Mouse (Mus musculus): Measurements from ENCODE around the gene Dlx1. TPM values are rescaled to one million over a fixed set of nuclear protein-coding genes. Genes with fewer than 3 reads are reported as not detected.
A peak's percentile ranks its signal among the peaks of the same experiment; 100 is the strongest.

Dlx1 gene
- polyA plus RNA-seq, 1 experiment from 2014 or later, result 5.1 TPM

GRCm38 (mm10) chr2:71566466-71566865 lies 38.6 kb downstream of the Dlx1 start:
- H3K27me3 ChIP-seq (replicated peaks; ENCODE audit: control insufficient read depth, insufficient read depth, low read length), result 0 out of 2 replicates have a peak, but pooled peaks cover 2% of the 10 kb centered on the region
- 68% methylated on average over 9 of the region's 9 CpGs for WGBS
- no peaks in the 10 kb centered on the region for H3K9me3 ChIP-seq (ENCODE audit: control insufficient read depth, low read length)
- H3K9ac ChIP-seq (ENCODE audit: low read depth, low read length), result no peak overlapping the region
- H3K4me2 ChIP-seq (ENCODE audit: low read depth, low read length), result no peak overlapping the region
- no peaks in the 10 kb centered on the region for H3K4me1 ChIP-seq (ENCODE audit: control insufficient read depth, insufficient read depth, low read length)
- no peak for ATAC-seq
- H3K27ac ChIP-seq (ENCODE audit: low read length), result no peak overlapping the region
- no peak overlapping the region for H3K4me3 ChIP-seq (ENCODE audit: low read length)
- H3K36me3 ChIP-seq (ENCODE audit: control insufficient read depth, insufficient read depth, low read length), result no peaks in the 10 kb centered on the region

DNA sequence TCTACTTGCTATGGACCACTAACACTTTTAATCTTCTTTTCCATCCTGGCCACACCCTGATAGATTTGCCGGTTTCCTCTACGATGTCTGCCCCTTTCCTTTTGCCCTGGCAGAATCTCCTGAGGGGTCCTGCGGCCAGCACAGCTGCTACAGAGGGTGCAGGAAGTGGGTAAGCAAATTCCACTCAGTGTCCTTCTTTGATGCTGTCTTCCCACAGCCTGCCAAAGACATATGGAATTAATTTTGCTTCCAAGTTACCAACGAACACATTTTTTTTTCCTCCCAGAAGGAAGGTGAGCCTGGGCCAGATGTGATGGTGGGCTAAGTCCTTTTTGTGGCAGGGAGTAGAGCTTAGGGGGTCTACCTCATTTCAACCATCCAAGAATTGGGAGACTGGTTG lies 45.8 kb downstream of the Dlx1 start:
- no peak overlapping the region for H3K4me3 ChIP-seq (ENCODE audit: low read length)
- H3K9me3 ChIP-seq (ENCODE audit: control insufficient read depth, low read length), result no peaks in the 10 kb centered on the region
- no peaks in the 10 kb centered on the region for H3K4me1 ChIP-seq (ENCODE audit: control insufficient read depth, insufficient read depth, low read length)
- no peak overlapping the region for H3K9ac ChIP-seq (ENCODE audit: low read depth, low read length)
- H3K27me3 ChIP-seq (replicated peaks; ENCODE audit: control insufficient read depth, insufficient read depth, low read length), result 0 out of 2 replicates have a peak, but pooled peaks cover 2% of the 10 kb centered on the region
- H3K36me3 ChIP-seq (ENCODE audit: control insufficient read depth, insufficient read depth, low read length), result no peaks in the 10 kb centered on the region
- 72% methylated on average over 4 of the region's 4 CpGs for WGBS
- H3K27ac ChIP-seq (ENCODE audit: low read length), result no peak overlapping the region
- ATAC-seq, result no peak
- no peak overlapping the region for H3K4me2 ChIP-seq (ENCODE audit: low read depth, low read length)

DNA sequence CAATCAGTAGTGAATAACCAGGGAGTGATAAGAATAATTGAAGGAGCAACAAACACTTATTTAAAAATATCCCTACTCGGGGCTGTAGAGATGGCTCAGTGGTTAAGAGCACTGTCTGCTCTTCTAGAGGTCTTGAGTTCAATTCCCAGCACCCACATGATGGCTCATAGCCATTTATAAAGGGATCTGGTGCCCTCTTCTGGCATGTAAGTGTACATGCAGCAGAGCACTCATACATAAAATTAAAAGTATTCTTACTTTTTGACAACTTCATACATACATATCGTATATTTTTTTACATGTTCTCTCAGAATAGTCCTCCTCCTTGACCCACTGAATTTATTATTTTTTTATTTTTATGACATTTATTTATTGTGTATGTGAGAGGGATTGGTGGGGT lies 49.1 kb downstream of the Dlx1 start:
- no peaks in the 10 kb centered on the region; the same call in 1 of the 2 replicates for H3K27me3 ChIP-seq (replicated peaks; ENCODE audit: control insufficient read depth, insufficient read depth, low read length)
- ATAC-seq, result no peak
- H3K4me3 ChIP-seq (ENCODE audit: low read length), result no peak overlapping the region
- no peak overlapping the region for H3K9ac ChIP-seq (ENCODE audit: low read depth, low read length)
- no peaks in the 10 kb centered on the region for H3K9me3 ChIP-seq (ENCODE audit: control insufficient read depth, low read length)
- no peaks in the 10 kb centered on the region for H3K4me1 ChIP-seq (ENCODE audit: control insufficient read depth, insufficient read depth, low read length)
- H3K4me2 ChIP-seq (ENCODE audit: low read depth, low read length), result no peak overlapping the region
- no peaks in the 10 kb centered on the region for H3K36me3 ChIP-seq (ENCODE audit: control insufficient read depth, insufficient read depth, low read length)
- no peak overlapping the region for H3K27ac ChIP-seq (ENCODE audit: low read length)
- WGBS, result 95% methylated on average over 2 of the region's 2 CpGs

DNA sequence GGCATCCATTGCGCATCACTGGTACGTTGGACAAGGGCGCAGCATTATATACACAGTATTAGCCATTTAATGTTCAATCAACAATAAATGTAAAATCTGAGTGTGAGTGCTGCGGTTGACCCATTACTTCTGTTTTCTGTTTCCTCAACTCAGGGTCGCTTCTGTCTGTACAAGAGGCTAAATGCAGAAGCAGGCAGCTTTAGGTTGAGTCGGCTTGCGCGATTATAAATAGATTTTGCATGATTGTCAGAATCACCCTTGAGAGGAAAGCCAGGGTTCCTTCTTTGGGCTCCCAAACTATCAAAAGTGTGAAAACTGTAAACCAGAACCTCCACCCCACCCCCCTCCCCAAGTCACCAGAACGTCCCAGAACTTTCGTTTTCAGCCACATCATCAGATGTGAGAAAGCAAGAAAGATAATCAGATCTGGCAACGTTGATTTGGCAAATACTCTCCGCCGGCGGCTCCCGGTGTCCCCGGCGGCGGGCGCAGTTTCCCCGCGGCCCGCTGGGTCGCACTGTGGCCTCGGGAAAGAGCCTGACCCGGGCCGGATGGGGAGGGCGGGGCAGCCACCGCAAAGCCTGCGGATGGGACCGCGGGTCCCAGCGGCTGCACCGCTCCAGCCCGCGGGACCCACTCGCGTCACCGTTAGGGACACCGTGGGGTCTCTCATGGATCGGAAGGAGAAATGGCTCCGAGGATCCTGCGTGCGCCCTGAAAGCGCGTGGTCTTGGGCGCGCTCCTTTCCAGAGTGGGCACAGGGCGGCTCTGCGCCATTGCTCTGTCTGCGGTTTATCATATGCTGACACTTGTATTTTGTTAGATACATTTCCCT lies 52.9 kb downstream of the Dlx1 start:
- peak; percentile 86 for ATAC-seq
- Histone ChIP-seq H3K9ac (ENCODE audit: low read depth, low read length) (peak overlapping the region; percentile 62), H3K9me3 (ENCODE audit: control insufficient read depth, low read length) (no peaks in the 10 kb centered on the region), H3K36me3 (ENCODE audit: control insufficient read depth, insufficient read depth, low read length) (no peaks in the 10 kb centered on the region), H3K27me3 (replicated peaks; ENCODE audit: control insufficient read depth, insufficient read depth, low read length) (no peaks in the 10 kb centered on the region; the same call in 1 of the 2 replicates), H3K4me1 (ENCODE audit: control insufficient read depth, insufficient read depth, low read length) (no peaks in the 10 kb centered on the region), H3K4me3 (ENCODE audit: low read length) (peak overlapping the region; percentile 58), H3K4me2 (ENCODE audit: low read depth, low read length) (peak overlapping the region; percentile 88), H3K27ac (ENCODE audit: low read length) (no peak overlapping the region)
- WGBS, result 9% methylated on average over 50 of the region's 50 CpGs

GRCm38 (mm10) chr2:71581488-71581887 lies 53.6 kb downstream of the Dlx1 start:
- H3K4me2 ChIP-seq (ENCODE audit: low read depth, low read length), result peak overlapping the region; percentile 88
- no peaks in the 10 kb centered on the region for H3K4me1 ChIP-seq (ENCODE audit: control insufficient read depth, insufficient read depth, low read length)
- no peak for ATAC-seq
- no peaks in the 10 kb centered on the region for H3K9me3 ChIP-seq (ENCODE audit: control insufficient read depth, low read length)
- no peaks in the 10 kb centered on the region; the same call in 1 of the 2 replicates for H3K27me3 ChIP-seq (replicated peaks; ENCODE audit: control insufficient read depth, insufficient read depth, low read length)
- no peaks in the 10 kb centered on the region for H3K36me3 ChIP-seq (ENCODE audit: control insufficient read depth, insufficient read depth, low read length)
- 60% methylated on average over 5 of the region's 5 CpGs for WGBS
- H3K27ac ChIP-seq (ENCODE audit: low read length), result no peak overlapping the region
- peak overlapping the region; percentile 62 for H3K9ac ChIP-seq (ENCODE audit: low read depth, low read length)
- peak overlapping the region; percentile 58 for H3K4me3 ChIP-seq (ENCODE audit: low read length)

Other genes with a start within 250 kb of the Dlx1 start
- gene Slc25a12, start 160.4 kb upstream of the Dlx1 start, polyA plus RNA-seq (2015; fragmentation: Nextera tagmentation; extraction: Ambion mirVana), result 27.0 and 28.3 TPM in 2 replicates
- 90.3 and 101 TPM in 2 replicates for gene Hat1, start 139.2 kb upstream of the Dlx1 start, polyA plus RNA-seq (2015; fragmentation: Nextera tagmentation; extraction: Ambion mirVana)
- 32.6 and 34.9 TPM in 2 replicates for gene Metap1d, start 74.8 kb upstream of the Dlx1 start, polyA plus RNA-seq (2015; fragmentation: Nextera tagmentation; extraction: Ambion mirVana)
- 1.5 and 1.8 TPM in 2 replicates for gene Dlx2, start 18.6 kb downstream of the Dlx1 start, polyA plus RNA-seq (2015; fragmentation: Nextera tagmentation; extraction: Ambion mirVana)
- gene Itga6, start 217.5 kb downstream of the Dlx1 start, polyA plus RNA-seq (2015; fragmentation: Nextera tagmentation; extraction: Ambion mirVana), result 22.6 and 28.0 TPM in 2 replicates

Measured in intestine, embryonic 16.5 days (tissue).